Mouse (Mus musculus): Measurements from ENCODE around the gene Fnip2.

Gene Fnip2

GRCm38 (mm10) chr3:79528451-79528850 is 39.1 kb downstream of the Fnip2 start:
- no peak for DNase-seq (ENCODE audit: low read depth, low spot score)

- DNase-seq (ENCODE audit: low read depth, low spot score), result no peak
Observed at GRCm38 (mm10) chr3:79527921-79528320, 39.7 kb downstream of the Fnip2 start.

GRCm38 (mm10) chr3:79527521-79527920 is 40.1 kb downstream of the Fnip2 start:
- DNase-seq (ENCODE audit: low read depth, low spot score), result no peak

- no peak for DNase-seq (ENCODE audit: low read depth, low spot score)
Observed at GRCm38 (mm10) chr3:79523349-79523748, 44.2 kb downstream of the Fnip2 start.

- no peak for DNase-seq (ENCODE audit: low read depth, low spot score)
Observed at GRCm38 (mm10) chr3:79519862-79520261, 47.7 kb downstream of the Fnip2 start.

GRCm38 (mm10) chr3:79518761-79519527 is 48.7 kb downstream of the Fnip2 start:
- no peak for DNase-seq (ENCODE audit: low read depth, low spot score)

GRCm38 (mm10) chr3:79517884-79518591 is 49.6 kb downstream of the Fnip2 start:
- DNase-seq (ENCODE audit: low read depth, low spot score), result peak; percentile 18

- no peak for DNase-seq (ENCODE audit: low read depth, low spot score)
Observed at GRCm38 (mm10) chr3:79516958-79517357, 50.6 kb downstream of the Fnip2 start.

- DNase-seq (ENCODE audit: low read depth, low spot score), result no peak
Observed at GRCm38 (mm10) chr3:79516099-79516920, 51.3 kb downstream of the Fnip2 start.

- DNase-seq (ENCODE audit: low read depth, low spot score), result no peak
Observed at GRCm38 (mm10) chr3:79514304-79514703, 53.3 kb downstream of the Fnip2 start.

GRCm38 (mm10) chr3:79501166-79501728 is 66.3 kb downstream of the Fnip2 start:
- DNase-seq (ENCODE audit: low read depth, low spot score), result no peak

GRCm38 (mm10) chr3:79500279-79500678 is 67.3 kb downstream of the Fnip2 start:
- no peak for DNase-seq (ENCODE audit: low read depth, low spot score)

- DNase-seq (ENCODE audit: low read depth, low spot score), result no peak
Observed at GRCm38 (mm10) chr3:79496668-79497067, 70.9 kb downstream of the Fnip2 start.

GRCm38 (mm10) chr3:79495151-79495550 is 72.4 kb downstream of the Fnip2 start:
- DNase-seq (ENCODE audit: low read depth, low spot score), result no peak

- no peak for DNase-seq (ENCODE audit: low read depth, low spot score)
Observed at GRCm38 (mm10) chr3:79494028-79494427, 73.6 kb downstream of the Fnip2 start.

- DNase-seq (ENCODE audit: low read depth, low spot score), result no peak
Observed at GRCm38 (mm10) chr3:79493064-79493463, 74.5 kb downstream of the Fnip2 start.

- DNase-seq (ENCODE audit: low read depth, low spot score), result no peak
Observed at GRCm38 (mm10) chr3:79491614-79492013, 76.0 kb downstream of the Fnip2 start.

- DNase-seq (ENCODE audit: low read depth, low spot score), result no peak
Observed at GRCm38 (mm10) chr3:79490102-79490501, 77.5 kb downstream of the Fnip2 start.

GRCm38 (mm10) chr3:79488025-79488424 is 79.6 kb downstream of the Fnip2 start:
- DNase-seq (ENCODE audit: low read depth, low spot score), result no peak

GRCm38 (mm10) chr3:79484286-79485063 is 83.1 kb downstream of the Fnip2 start:
- DNase-seq (ENCODE audit: low read depth, low spot score), result no peak

GRCm38 (mm10) chr3:79478880-79479279 is 88.7 kb downstream of the Fnip2 start:
- no peak for DNase-seq (ENCODE audit: low read depth, low spot score)

All from brain, embryonic 18.5 days (tissue).